Mouse (Mus musculus) spleen, adult 2 months (tissue): Measurements from ENCODE around the gene Agmat. TPM values are rescaled to one million over a fixed set of nuclear protein-coding genes. Genes with fewer than 3 reads are reported as not detected.

Experiments
- DNase-seq, 2 experiments: peaks; one replicate each; pipeline versions ENCODE4 v3.0.0 to v3.0.0-alpha.2; 2012 to 2021; ENCODE audit warnings: low spot score in 2 of 2, low read depth in 1 of 2
- H3K27ac ChIP-seq: fragments of 200-500 bp; 2 replicates; pipeline ENCODE4 v1.5.1; 2012; ENCODE audit warnings: low read length, inconsistent platforms; ENCODE audit not compliant: insufficient read depth
- H3K27me3 ChIP-seq: fragments of 200-500 bp; 2 replicates; pipeline ENCODE4 v1.6.1; 2012; ENCODE audit warnings: mild to moderate bottlenecking, moderate library complexity, low read length, inconsistent platforms; ENCODE audit not compliant: control insufficient read depth, insufficient read depth
- H3K36me3 ChIP-seq: fragments of 200-500 bp; 2 replicates; pipeline ENCODE4 v1.6.1; 2012; ENCODE audit warnings: mild to moderate bottlenecking, low read length, inconsistent platforms; ENCODE audit not compliant: control insufficient read depth, insufficient read depth
- H3K4me1 ChIP-seq: fragments of 200-500 bp; 2 replicates; pipeline ENCODE4 v1.6.1; 2011; ENCODE audit warnings: inconsistent platforms; ENCODE audit not compliant: control insufficient read depth, insufficient read depth, insufficient read length
- H3K4me3 ChIP-seq: fragments of 200-500 bp; 2 replicates; pipeline ENCODE4 v1.5.1; 2011; ENCODE audit warnings: mild to moderate bottlenecking, inconsistent platforms; ENCODE audit not compliant: insufficient read depth, insufficient read length; ENCODE audit errors: extremely low read depth
- CTCF ChIP-seq: fragments of 200-500 bp; IDR thresholded peaks from 2 replicates; pipeline ENCODE4 v1.5.1; 2011; ENCODE audit warnings: mild to moderate bottlenecking, inconsistent platforms; ENCODE audit not compliant: insufficient read depth, insufficient read length, insufficient replicate concordance; ENCODE audit errors: extremely low read depth
- POLR2A ChIP-seq: fragments of 200-500 bp; IDR thresholded peaks from 2 replicates; pipeline ENCODE4 v1.6.1; 2011; ENCODE audit warnings: low read depth, low read length, inconsistent platforms
- WGBS: fragments of 180-500 bp; shearing (Covaris S2); methylation state at CpG from one replicate; pipeline ENCODE4 v1.1.7; 2018; 5-methylcytosine and 5-hydroxymethylcytosine counted together
- polyA plus RNA-seq: library from polyadenylated mRNA; depleted of rRNA; stranded (reverse); fragments of >200 nt; gene quantifications from 2 replicates; pipeline ENCODE4 v1.2.3, GENCODE M21; 2012

Agmat gene
- polyA plus RNA-seq, 1 experiment, result 0.18 TPM

DNA sequence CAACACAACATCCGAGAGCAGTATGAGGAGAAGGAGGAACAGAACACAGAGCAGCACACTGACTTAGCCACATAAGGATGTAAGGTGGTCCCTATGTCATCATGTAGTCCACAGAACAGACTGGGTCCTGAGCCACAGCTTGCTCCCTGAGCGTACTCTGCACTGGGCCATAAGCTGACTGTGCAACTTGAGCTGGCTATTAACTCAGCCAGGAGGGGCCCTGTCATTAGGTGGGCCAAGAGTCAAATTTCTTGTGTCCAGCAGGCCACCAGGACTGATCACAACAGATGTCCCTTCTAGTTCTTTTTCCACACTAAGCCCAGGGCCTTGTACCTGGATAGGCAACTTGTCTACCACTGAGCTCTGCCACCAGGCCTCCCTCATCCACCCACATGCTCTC, 31.4 kb upstream of the Agmat start:
- TF ChIP-seq CTCF (no peak), POLR2A (no peak)
- Histone ChIP-seq H3K36me3 (peaks cover 11% of the 10 kb centered on the region), H3K4me1 (peaks cover 27% of the 10 kb centered on the region; the same call in 1 of the 2 replicates), H3K27ac (no peak overlapping the region), H3K27me3 (no peaks in the 10 kb centered on the region), H3K4me3 (no peak overlapping the region)
- WGBS, result 85% methylated on average over 2 of the region's 2 CpGs
- no peak for DNase-seq

- 88% methylated on average over 4 of the region's 4 CpGs for WGBS
- no peak overlapping the region for H3K27ac ChIP-seq
- no peak for TF ChIP-seq POLR2A
- TF ChIP-seq CTCF, result no peak
- peaks cover 29% of the 10 kb centered on the region; the same call in 1 of the 2 replicates for H3K4me1 ChIP-seq
- no peaks in the 10 kb centered on the region for H3K27me3 ChIP-seq
- no peak for DNase-seq
- H3K36me3 ChIP-seq, result peaks cover 5% of the 10 kb centered on the region
- H3K4me3 ChIP-seq, result no peak overlapping the region
Measured at GRCm38 (mm10) chr4:141717633-141718032, 28.8 kb upstream of the Agmat start.

- no peak for DNase-seq
- H3K4me1 ChIP-seq, result peaks cover 23% of the 10 kb centered on the region; the same call in 1 of the 2 replicates
- H3K36me3 ChIP-seq, result no peaks in the 10 kb centered on the region
- 88% methylated on average over 1 of the region's 1 CpGs for WGBS
- H3K4me3 ChIP-seq, result no peak overlapping the region
- H3K27me3 ChIP-seq, result no peaks in the 10 kb centered on the region
- no peak for TF ChIP-seq CTCF
- no peak for TF ChIP-seq POLR2A
- 0 out of 2 replicates have a peak overlapping the region, but pooled peaks have one; percentile 33 for H3K27ac ChIP-seq
Measured at GRCm38 (mm10) chr4:141719304-141719703, 27.2 kb upstream of the Agmat start.

DNA sequence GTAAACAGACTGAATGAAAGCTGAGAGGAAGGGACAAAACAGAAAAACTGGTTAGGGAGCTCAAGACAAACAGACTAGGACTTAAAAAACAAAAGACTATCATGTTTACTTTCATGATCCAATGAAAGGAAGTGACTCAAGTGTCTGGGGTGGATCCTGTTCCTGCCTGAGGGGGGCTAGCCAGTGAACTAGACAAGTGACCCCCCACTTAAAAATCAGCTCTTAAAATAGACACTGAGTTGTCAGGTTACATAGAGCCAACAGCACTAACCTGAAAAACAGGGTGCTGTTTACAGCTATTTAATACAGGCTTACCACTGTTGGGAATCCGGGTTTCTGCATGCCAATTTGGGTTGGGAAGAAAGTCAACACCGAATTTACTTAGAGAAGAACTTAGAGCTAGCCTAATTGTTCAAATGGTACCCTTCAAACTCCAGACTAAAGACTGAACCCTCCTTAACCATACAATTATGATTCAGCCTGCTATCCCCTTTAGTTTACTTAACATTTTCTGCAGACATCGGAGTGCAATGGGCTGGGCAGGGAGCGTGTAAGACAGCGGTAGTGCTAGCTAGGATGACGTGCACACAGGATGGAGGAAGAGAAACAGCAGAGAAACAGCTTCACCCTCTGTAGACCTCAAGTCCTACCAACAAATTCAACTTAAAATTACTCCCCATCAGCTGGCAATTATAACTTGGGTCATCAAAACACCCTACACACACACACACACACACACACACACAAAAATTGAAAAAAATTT, 25.5 kb upstream of the Agmat start:
- 0 out of 2 replicates have a peak overlapping the region, but pooled peaks have one; percentile 30 for H3K27ac ChIP-seq
- no peak for DNase-seq
- H3K36me3 ChIP-seq, result no peaks in the 10 kb centered on the region
- no peak overlapping the region for H3K4me3 ChIP-seq
- 27% methylated on average over 6 of the region's 6 CpGs for WGBS
- no peaks in the 10 kb centered on the region for H3K27me3 ChIP-seq
- TF ChIP-seq CTCF, result no peak
- no peak for TF ChIP-seq POLR2A
- peaks cover 18% of the 10 kb centered on the region; the same call in 1 of the 2 replicates for H3K4me1 ChIP-seq

- Histone ChIP-seq H3K4me3 (peak overlapping the region; percentile 87; the same call in 1 of the 2 replicates), H3K36me3 (no peaks in the 10 kb centered on the region), H3K27ac (no peak overlapping the region), H3K27me3 (no peaks in the 10 kb centered on the region), H3K4me1 (0 out of 2 replicates have a peak, but pooled peaks cover 13% of the 10 kb centered on the region)
- TF ChIP-seq CTCF (no peak), POLR2A (no peak)
- WGBS, result 38% methylated on average over 6 of the region's 6 CpGs
- no peak for DNase-seq
Measured at GRCm38 (mm10) chr4:141721961-141722360, 24.5 kb upstream of the Agmat start.

GRCm38 (mm10) chr4:141722731-141723672, 23.5 kb upstream of the Agmat start, which contains the start of gene Ddi2:
Gene Ddi2 (minus strand): TSS chr4:141723419.
- Histone ChIP-seq H3K4me1 (0 out of 2 replicates have a peak, but pooled peaks cover 10% of the 10 kb centered on the region), H3K27ac (peak within 1 kb of the TSS; percentile 89), H3K36me3 (no peaks in the 10 kb centered on the region), H3K4me3 (peak within 1 kb of the TSS; percentile 87), H3K27me3 (no peaks in the 10 kb centered on the region)
- WGBS, result under 1% methylated on average over 96 of the region's 105 CpGs
- TF ChIP-seq CTCF, result no peak
- TF ChIP-seq POLR2A, result peak; percentile 91
- peak; percentile 76 to 90 for DNase-seq
